Mouse (Mus musculus) heart, embryonic 12.5 days (tissue): ENCODE results near the gene Gad2. TPM values are rescaled to one million over a fixed set of nuclear protein-coding genes. Genes with fewer than 3 reads are reported as not detected.
A peak's percentile ranks its signal among the peaks of the same experiment; 100 is the strongest.
"Not testable (repeated sequence)": the region's sequence is repeated elsewhere in the genome, so short reads cannot be mapped to it uniquely, and the experiment has no call there.

Source experiments
- ATAC-seq: fragments of 200-750 bp; cut with Nextera tagmentation; 2 replicates; pipeline ENCODE4 v1.8.0; 2017; ENCODE audit warnings: moderate TSS enrichment, moderate library complexity; ENCODE audit not compliant: insufficient number of reproducible peaks, low FRiP score
- H3K27ac ChIP-seq: fragments of 300-500 bp; sonication (generic); 2 replicates; pipeline ENCODE4 v1.5.1; 2016; ENCODE audit warnings: mild to moderate bottlenecking, moderate library complexity; ENCODE audit not compliant: poor library complexity, severe bottlenecking
- H3K27me3 ChIP-seq: fragments of 300-500 bp; sonication (generic); replicated peaks from 2 replicates; pipeline ENCODE4 v1.6.1; 2016; ENCODE audit warnings: mild to moderate bottlenecking, moderate library complexity
- H3K36me3 ChIP-seq: fragments of 300-500 bp; sonication (generic); 2 replicates; pipeline ENCODE4 v1.6.1; 2016; ENCODE audit warnings: mild to moderate bottlenecking, moderate library complexity
- H3K4me1 ChIP-seq: fragments of 300-500 bp; sonication (generic); replicated peaks from 2 replicates; pipeline ENCODE4 v1.6.1; 2016; ENCODE audit warnings: mild to moderate bottlenecking
- H3K4me2 ChIP-seq: fragments of 300-500 bp; sonication (generic); 2 replicates; pipeline ENCODE4 v1.6.1; 2016; ENCODE audit warnings: mild to moderate bottlenecking, moderate library complexity
- H3K4me3 ChIP-seq: fragments of 300-500 bp; sonication (generic); 2 replicates; pipeline ENCODE4 v1.5.1; 2016; ENCODE audit warnings: mild to moderate bottlenecking
- H3K9ac ChIP-seq: fragments of 300-500 bp; sonication (generic); 2 replicates; pipeline ENCODE4 v1.6.1; 2016; ENCODE audit warnings: mild to moderate bottlenecking, moderate library complexity
- H3K9me3 ChIP-seq: fragments of 300-500 bp; sonication (generic); replicated peaks from 2 replicates; pipeline ENCODE4 v1.6.1; 2016; ENCODE audit warnings: mild to moderate bottlenecking, moderate library complexity
- WGBS: fragments of 180-500 bp; shearing (Covaris S2); methylation state at CpG from one replicate; pipeline ENCODE4 v1.1.7; 2016; 5-methylcytosine and 5-hydroxymethylcytosine counted together
- polyA plus RNA-seq: library from polyadenylated mRNA; unstranded; fragments of >200 nt; fragmentation: Nextera tagmentation; extraction: Ambion mirVana; gene quantifications from 2 replicates; pipeline ENCODE4 v1.2.1, GENCODE M21; 2016

Gad2 gene
- polyA plus RNA-seq, result 0.17 and 0.42 TPM in 2 replicates

GRCm38 (mm10) chr2:22621828-22622731, at the start of gene Gad2:
Gene Gad2 (plus strand): TSS chr2:22622205.
- peak within 1 kb of the TSS; percentile 88 for H3K4me2 ChIP-seq
- H3K27ac ChIP-seq, result no peak within 1 kb of the TSS
- peak; percentile 82 for ATAC-seq
- peaks cover 25% of the 10 kb centered on the region for H3K4me1 ChIP-seq
- WGBS, result under 1% methylated on average over 55 of the region's 55 CpGs
- H3K4me3 ChIP-seq, result peak within 1 kb of the TSS; percentile 47
- no peak within 1 kb of the TSS for H3K9ac ChIP-seq
- no peaks in the 10 kb centered on the region for H3K9me3 ChIP-seq
- no peaks in the 10 kb centered on the region for H3K36me3 ChIP-seq
- H3K27me3 ChIP-seq, result peaks cover 83% of the 10 kb centered on the region

GRCm38 (mm10) chr2:22587469-22588169, 34.4 kb upstream of the Gad2 start:
- not testable (repeated sequence) for H3K9ac ChIP-seq, H3K4me2 ChIP-seq, H3K27ac ChIP-seq, H3K4me1 ChIP-seq, H3K9me3 ChIP-seq, H3K36me3 ChIP-seq, H3K4me3 ChIP-seq, H3K27me3 ChIP-seq
- peak; percentile 85 for ATAC-seq
- 77% methylated on average over 14 of the region's 14 CpGs for WGBS

- H3K9me3 ChIP-seq, H3K4me1 ChIP-seq, H3K36me3 ChIP-seq, H3K27ac ChIP-seq, H3K4me2 ChIP-seq, H3K4me3 ChIP-seq, H3K9ac ChIP-seq, H3K27me3 ChIP-seq: not testable (repeated sequence)
- 78% methylated on average over 5 of the region's 5 CpGs for WGBS
- ATAC-seq, result peak; percentile 58
These were observed 33.8 kb upstream of the Gad2 start for GRCm38 (mm10) chr2:22588170-22588541.

DNA sequence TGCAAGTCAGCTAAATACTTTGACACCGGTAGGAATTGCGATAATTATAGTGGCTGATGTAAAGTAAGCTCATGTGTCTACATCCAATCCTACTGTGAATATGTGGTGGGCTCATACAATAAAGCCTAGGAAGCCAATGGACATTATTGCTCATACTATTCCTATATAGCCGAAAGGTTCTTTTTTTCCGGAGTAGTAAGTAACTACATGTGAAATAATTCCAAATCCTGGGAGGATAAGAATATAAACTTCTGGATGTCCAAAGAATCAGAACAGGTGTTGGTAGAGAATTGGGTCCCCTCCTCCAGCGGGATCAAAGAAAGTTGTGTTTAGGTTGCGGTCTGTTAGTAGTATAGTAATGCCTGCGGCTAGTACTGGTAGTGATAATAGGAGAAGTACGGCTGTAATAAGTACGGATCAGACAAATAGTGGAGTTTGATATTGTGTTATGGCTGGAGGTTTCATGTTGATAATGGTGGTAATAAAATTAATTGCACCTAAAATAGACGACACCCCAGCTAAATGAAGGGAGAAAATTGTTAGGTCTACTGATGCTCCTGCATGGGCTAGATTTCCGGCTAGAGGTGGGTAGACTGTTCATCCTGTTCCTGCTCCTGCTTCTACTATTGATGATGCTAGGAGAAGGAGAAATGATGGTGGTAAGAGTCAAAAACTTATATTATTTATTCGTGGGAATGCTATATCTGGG, 33.2 kb upstream of the Gad2 start:
- ATAC-seq, result peak; percentile 93
- 56% methylated on average over 12 of the region's 12 CpGs for WGBS
- not testable (repeated sequence) for H3K27ac ChIP-seq, H3K4me1 ChIP-seq, H3K4me2 ChIP-seq, H3K9ac ChIP-seq, H3K36me3 ChIP-seq, H3K9me3 ChIP-seq, H3K4me3 ChIP-seq, H3K27me3 ChIP-seq

GRCm38 (mm10) chr2:22589382-22590205, 32.4 kb upstream of the Gad2 start:
- H3K9me3 ChIP-seq, H3K4me3 ChIP-seq, H3K4me2 ChIP-seq, H3K9ac ChIP-seq, H3K36me3 ChIP-seq, H3K27me3 ChIP-seq, H3K27ac ChIP-seq, H3K4me1 ChIP-seq: not testable (repeated sequence)
- ATAC-seq, result peak; percentile 91
- WGBS, result 80% methylated on average over 17 of the region's 17 CpGs

DNA sequence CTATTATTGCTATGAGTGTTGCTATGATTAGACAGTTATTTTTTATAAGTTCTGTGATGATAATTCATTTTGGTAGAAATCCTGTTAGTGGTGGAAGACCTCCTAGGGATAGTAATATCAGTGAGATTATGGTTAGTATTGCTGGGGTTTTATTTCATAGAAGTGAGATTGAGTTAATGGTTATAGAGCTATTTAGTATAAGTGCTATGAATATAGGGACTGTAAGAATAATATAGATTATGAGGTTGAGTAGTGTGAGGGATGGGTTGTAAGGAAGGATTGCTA, 31.9 kb upstream of the Gad2 start:
- Histone ChIP-seq H3K4me2 (no peak overlapping the region), H3K9ac (no peak overlapping the region), H3K4me3 (no peak overlapping the region), H3K4me1 (no peaks in the 10 kb centered on the region), H3K36me3 (no peaks in the 10 kb centered on the region), H3K27ac (no peak overlapping the region), H3K27me3 (no peaks in the 10 kb centered on the region), H3K9me3 (no peaks in the 10 kb centered on the region)
- no peak for ATAC-seq

DNA sequence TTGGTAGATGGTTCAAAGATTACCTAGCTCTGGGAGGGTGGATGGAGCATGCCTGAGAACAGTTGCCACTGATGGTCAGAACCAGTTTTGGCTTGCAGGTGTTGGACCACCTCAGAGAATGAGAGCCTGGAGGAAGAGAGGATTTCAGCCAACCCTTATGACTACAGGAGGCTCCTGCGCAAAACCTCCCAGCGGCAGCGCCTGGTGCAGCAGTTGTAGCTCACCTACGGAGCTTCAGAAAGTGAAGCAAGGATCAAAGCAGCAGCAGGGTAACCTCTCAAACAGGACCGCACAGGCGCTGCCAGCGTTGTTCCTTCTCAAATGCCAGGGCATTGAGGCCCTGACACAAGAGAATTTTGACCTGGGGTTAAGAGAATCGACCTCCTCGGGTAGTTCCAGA, 4.1 kb upstream of the Gad2 start:
- H3K9ac ChIP-seq, result no peak overlapping the region
- H3K4me1 ChIP-seq, result peaks cover 13% of the 10 kb centered on the region
- no peak overlapping the region for H3K27ac ChIP-seq
- 4% methylated on average over 9 of the region's 9 CpGs for WGBS
- H3K27me3 ChIP-seq, result peaks cover 62% of the 10 kb centered on the region
- no peak overlapping the region for H3K4me2 ChIP-seq
- no peak overlapping the region for H3K4me3 ChIP-seq
- 0 out of 2 replicates have a peak, but pooled peaks cover 2% of the 10 kb centered on the region for H3K9me3 ChIP-seq
- no peak for ATAC-seq
- H3K36me3 ChIP-seq, result no peaks in the 10 kb centered on the region

DNA sequence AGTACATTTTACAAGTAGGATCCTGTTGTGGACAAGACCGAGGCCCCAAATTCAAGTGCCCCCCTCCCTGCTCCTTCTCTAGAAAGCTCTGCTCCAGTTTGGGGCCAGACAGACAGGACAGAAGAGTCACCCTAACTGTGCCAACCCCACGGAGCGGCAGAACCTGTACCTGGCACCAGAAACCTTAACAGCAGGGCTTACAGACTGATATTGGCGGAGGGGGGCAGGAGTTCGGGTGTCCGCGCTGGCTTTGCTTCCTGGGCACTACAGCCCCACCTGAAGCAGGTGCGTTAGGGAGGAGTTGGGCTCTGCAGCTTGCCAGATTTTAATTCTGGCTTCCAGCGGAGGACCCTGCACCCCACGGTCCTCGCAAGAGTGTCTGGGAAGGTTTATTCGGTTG, 2.6 kb upstream of the Gad2 start:
- peaks cover 25% of the 10 kb centered on the region for H3K4me1 ChIP-seq
- whole genome bisulfite sequencing, result 2% methylated on average over 12 of the region's 12 CpGs
- H3K4me2 ChIP-seq, result no peak overlapping the region
- peaks cover 77% of the 10 kb centered on the region for H3K27me3 ChIP-seq
- no peak overlapping the region for H3K4me3 ChIP-seq
- no peak overlapping the region for H3K27ac ChIP-seq
- 0 out of 2 replicates have a peak, but pooled peaks cover 2% of the 10 kb centered on the region for H3K9me3 ChIP-seq
- no peak overlapping the region for H3K9ac ChIP-seq
- no peaks in the 10 kb centered on the region for H3K36me3 ChIP-seq
- no peak for ATAC-seq

GRCm38 (mm10) chr2:22620030-22620429, 2.0 kb upstream of the Gad2 start:
- Histone ChIP-seq H3K36me3 (no peaks in the 10 kb centered on the region), H3K4me1 (peaks cover 25% of the 10 kb centered on the region), H3K9me3 (0 out of 2 replicates have a peak, but pooled peaks cover 2% of the 10 kb centered on the region), H3K27me3 (peaks cover 82% of the 10 kb centered on the region), H3K9ac (no peak overlapping the region), H3K4me2 (no peak overlapping the region), H3K4me3 (no peak overlapping the region), H3K27ac (no peak overlapping the region)
- 2% methylated on average over 6 of the region's 6 CpGs for WGBS
- ATAC-seq, result no peak

DNA sequence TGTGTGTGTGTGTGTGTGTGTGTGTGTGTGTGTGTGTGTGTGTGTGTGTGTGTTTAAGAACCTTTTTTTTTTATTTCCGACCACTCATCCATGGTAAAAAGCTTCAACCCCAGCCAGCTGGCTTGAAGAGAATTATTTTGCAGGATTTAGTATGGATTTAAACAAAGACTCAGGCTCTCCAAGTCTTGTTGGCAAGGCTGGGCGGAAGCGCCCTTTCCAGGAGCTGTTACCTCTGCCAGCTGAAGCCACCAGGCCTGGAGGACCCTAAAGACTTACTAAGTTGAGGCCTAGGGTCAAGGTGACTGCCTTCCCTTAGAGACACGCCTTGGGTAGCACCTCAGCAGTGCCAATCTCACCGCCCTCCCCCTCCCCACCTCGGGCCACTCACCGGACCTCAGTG, 1.5 kb upstream of the Gad2 start:
- peaks cover 87% of the 10 kb centered on the region for H3K27me3 ChIP-seq
- H3K4me2 ChIP-seq, result no peak overlapping the region
- no peak overlapping the region for H3K4me3 ChIP-seq
- H3K4me1 ChIP-seq, result peaks cover 25% of the 10 kb centered on the region
- no peak overlapping the region for H3K9ac ChIP-seq
- no peaks in the 10 kb centered on the region for H3K36me3 ChIP-seq
- 5% methylated on average over 7 of the region's 7 CpGs for WGBS
- H3K9me3 ChIP-seq, result no peaks in the 10 kb centered on the region
- H3K27ac ChIP-seq, result no peak overlapping the region
- ATAC-seq, result no peak
